Mouse (Mus musculus): ENCODE data around the gene Thoc6.

Thoc6 gene

DNA sequence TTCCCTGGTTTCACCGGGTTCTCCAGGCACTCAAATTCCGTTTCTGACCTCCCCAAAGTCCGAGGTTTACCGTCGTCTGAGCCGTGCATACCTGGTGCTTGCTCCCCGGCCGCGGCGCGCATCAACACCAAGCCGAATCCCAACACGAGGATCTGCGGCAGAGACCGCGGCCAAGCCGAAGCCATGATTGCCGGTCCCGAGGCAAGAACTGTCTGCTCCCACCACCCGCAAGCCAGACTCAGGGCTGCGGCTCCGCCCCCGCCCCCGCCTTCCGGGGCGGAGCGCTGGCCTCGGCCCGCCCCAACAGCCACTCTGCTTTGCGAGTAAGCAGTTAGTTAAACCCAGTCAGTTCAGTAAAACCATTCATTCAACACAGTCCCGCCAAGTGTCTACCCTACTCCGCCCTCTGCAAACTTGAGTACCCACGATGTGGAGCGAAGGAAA is 3.6 kb upstream of the Thoc6 start, which contains the start of gene Tnfrsf12a:
TSS of gene Tnfrsf12a (minus strand) at position 233 of the 444 bp plus-strand sequence.
- peak; percentile 82 for DNase-seq (ENCODE audit: low spot score)

DNA sequence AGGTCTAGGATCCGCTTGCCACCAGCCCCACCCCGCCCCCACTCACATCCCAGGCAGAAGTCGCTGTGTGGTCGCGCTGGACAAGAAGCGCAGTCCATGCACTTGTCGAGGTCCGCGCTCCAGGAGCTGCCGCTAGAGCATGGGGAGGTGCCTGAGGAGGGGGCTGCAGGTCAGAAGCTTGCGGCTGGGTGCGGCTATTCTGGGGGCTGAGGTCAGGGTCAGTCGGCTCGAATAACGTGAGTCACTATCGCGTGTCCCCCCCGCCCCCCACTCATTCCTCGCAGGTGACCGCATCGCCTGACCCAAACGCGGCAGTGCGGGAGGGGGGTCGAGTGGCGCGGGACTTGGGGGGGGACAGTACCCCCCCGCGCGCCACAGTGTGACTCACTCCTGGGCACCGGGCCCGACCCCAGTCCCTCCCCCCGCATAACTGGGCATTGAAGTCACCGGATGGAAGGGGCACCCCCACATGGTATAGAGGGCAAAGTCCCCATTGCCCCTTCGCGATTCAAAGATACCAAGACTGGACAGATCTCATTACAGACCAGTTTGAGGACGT is 2.9 kb upstream of the Thoc6 start:
- peak; percentile 80 for DNase-seq (ENCODE audit: low spot score)

- peak; percentile 75 for DNase-seq (ENCODE audit: low spot score)
Observed at GRCm38 (mm10) chr17:23675564-23676281, 2.0 kb upstream of the Thoc6 start.

DNA sequence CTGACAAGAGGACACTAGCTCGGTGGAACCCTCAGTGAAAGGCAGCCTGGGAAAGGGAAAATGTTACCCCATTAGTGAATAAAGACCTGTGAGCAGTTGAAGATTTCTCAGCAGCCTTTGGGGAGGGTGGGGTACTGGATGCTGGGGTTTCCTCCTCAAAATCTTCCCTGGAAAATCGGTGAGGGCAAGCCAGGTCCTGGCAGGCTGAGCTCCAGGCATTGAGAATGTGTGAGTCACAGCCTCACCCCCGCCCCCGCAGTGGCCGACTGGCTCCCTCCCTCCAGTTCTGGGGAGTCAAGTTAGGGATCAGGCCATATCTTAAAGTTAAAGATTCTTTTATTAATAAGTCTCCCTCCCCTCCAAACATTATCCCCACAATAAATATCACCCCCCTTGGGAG is 1.4 kb upstream of the Thoc6 start:
- DNase-seq (ENCODE audit: low spot score): peak; percentile 71

DNA sequence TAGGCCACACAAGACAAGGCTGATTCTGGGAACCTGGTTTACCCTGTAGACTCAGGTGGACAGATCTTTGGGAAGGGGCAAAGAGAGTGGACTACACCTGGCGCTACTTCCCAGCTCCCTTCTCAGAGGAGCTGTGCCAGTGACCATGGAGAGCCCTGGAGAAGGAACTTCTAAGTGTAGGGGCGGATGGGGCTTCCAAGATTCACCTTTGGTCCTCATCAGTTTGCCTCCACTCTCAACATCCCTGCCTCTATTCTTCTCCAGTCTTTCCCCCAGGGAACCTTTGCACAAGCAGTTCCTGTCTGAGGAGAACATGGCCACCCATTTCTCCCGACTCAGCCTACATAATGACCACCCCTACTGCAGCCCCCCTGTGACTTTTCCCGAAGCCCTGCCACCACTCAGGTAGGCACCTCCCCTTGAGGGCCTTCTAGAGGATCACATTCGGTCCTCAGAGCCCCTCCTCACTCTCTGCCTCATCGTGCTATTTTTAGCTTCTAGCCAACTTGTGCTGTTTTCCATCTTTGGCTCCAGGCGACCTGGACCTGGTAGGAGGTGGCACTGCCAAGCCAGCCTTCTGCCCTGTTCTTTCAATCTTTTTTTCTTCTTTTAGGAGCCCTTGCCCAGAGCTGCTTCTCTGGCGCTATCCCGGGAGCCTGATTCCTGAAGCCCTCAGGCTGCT is 730 bp upstream of the Thoc6 start:
- no peak for DNase-seq (ENCODE audit: low spot score)

DNA sequence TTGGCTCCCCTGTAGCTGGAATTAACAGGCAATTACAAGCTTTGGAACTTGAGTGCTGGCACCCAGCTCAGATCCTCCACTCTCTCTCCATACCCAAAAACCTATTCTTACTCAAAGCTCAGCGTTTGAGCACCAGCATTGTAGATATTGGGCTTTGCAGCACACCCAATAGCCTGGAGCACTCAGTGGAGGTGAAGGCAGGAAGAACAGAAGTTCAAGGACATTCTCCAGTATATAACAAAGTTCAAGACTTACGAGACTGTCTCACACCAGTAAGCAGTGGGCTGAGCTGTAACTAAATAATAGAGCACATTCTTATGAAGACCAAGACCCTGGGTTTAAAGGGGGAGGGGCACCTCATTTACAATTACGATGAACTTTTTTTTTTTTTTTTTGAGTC is 921 bp downstream of the Thoc6 start:
- DNase-seq (ENCODE audit: low spot score): no peak

DNA sequence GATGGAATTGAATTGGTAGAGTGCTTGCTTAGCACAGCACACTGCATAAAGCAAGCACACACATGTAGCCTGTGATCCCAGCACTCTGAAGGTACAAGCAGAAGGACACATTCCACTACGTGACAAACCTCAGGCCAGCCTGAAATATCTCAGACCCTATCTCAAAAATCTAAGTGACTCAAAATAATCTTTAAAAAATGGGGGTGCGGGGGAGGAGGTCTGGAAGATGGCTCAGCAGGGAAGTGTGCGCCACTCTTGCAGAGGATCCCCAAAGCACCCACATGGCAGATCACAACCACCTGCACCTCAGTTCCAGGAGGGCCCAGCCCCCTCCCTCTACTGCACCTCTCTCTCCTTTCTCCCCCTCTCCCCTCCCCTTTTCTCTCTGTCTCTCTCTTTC is 2.2 kb downstream of the Thoc6 start:
- no peak for DNase-seq (ENCODE audit: low spot score)

DNA sequence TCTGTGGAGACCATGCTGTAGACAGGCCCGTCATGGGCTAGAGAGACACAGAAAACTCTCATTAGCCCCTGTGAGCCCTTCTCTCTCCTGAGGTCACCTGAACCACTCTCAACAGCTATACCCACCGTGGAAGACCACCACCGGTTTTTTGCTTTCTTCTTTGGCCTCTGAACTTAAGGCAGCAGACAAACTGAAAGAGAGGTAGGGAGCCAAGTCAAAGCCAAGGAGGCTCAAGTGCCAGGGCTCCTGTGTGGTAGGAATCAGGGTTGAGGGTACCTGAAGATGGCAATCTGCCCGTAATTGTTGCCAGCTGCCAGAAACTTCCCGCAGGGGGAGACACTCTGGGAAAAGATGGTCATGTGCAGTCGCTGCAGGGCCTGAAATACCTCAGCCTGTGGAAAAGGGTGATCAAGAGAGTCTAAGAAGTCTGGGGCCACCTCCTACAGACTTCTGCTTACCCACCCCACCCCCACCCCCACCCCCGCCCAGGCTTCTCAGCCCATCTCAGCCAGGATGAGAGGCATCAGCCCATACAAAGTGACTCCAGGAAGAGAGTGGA is 3.1 kb downstream of the Thoc6 start:
- DNase-seq (ENCODE audit: low spot score): no peak

- no peak for DNase-seq (ENCODE audit: low spot score)
Observed at GRCm38 (mm10) chr17:23665511-23665910, 8.2 kb downstream of the Thoc6 start.

- DNase-seq (ENCODE audit: low spot score): no peak
Observed at GRCm38 (mm10) chr17:23664556-23665021, 9.1 kb downstream of the Thoc6 start.

DNA sequence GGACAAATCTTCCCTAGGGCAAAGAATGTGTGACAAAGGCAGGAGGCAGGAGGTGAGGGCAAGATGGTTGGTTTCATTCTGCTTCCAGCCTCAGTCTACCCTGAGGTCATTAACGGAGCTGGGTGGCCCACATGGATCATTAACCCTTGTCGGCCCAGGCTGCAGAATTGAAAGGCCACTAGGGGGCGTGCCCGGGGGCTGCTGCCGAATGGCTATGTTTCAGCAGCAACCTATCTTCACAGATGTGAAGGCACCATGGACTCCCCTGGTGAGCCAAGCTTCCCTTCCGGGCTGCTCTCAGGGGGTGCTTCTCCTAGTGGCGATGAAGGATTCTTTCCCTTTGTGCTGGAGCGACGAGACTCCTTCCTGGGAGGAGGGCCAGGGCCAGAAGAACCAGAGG is 12.2 kb downstream of the Thoc6 start:
- DNase-seq (ENCODE audit: low spot score): no peak

DNA sequence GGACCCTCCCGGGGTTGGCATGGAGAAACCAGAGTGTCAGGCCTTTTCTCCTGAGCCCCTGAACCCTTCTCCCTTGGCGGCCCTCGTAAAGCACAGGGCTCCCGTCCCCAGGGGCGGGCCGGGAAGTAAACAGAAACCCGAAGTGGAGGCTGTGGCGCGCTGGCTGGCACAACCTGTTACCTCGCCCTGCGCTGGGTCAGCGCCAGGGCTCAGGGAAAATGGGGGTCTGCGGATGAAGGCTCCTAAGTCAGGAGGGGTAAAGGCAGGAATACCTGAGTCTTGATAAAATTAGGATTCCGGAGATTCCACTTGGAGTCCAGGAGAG is 12.8 kb downstream of the Thoc6 start:
- DNase-seq (ENCODE audit: low spot score): no peak

DNA sequence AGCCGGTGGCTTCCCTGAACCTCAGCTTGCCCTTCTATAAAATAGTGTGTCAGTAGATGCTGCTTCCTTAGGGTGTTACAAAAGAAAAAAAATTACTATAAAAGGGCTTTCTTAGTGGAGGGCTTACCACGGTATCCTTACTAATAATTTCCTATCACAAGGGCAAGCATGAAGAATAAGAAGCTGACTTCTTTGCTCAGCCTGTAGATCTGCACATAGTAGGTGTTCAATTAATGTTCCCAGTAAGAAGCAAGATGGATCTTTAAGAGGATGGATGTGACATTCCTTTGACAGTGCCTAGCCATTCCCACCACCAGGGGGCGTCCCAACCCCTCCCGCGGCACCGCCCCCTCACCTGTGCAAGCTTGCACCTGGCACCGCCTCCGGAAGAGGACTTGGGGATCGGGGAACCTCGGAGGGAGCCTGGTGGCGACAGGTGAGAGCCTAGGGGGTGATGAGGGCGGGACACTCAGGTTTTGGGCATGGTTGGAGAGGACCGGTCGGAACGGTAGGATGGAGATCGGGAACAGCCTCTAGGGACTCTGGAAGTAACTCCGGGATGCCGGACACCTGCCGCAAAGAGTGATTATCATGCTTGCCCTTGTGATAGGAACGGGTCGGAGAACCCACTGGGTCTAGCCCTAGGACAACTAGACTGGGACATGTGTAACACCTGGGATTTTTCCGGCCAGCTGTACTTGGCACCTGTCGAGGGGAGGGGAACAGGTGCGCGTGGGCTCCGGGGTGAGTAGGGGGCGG is 13.4 kb downstream of the Thoc6 start, which contains the start of gene Bicdl2:
TSS of gene Bicdl2 (plus strand) at position 390 of the 759 bp plus-strand sequence.
- peak; percentile 86 for DNase-seq (ENCODE audit: low spot score)

GRCm38 (mm10) chr17:23658450-23658849 is 15.2 kb downstream of the Thoc6 start:
- DNase-seq (ENCODE audit: low spot score): no peak

GRCm38 (mm10) chr17:23654410-23654809 is 19.3 kb downstream of the Thoc6 start:
- no peak for DNase-seq (ENCODE audit: low spot score)

DNA sequence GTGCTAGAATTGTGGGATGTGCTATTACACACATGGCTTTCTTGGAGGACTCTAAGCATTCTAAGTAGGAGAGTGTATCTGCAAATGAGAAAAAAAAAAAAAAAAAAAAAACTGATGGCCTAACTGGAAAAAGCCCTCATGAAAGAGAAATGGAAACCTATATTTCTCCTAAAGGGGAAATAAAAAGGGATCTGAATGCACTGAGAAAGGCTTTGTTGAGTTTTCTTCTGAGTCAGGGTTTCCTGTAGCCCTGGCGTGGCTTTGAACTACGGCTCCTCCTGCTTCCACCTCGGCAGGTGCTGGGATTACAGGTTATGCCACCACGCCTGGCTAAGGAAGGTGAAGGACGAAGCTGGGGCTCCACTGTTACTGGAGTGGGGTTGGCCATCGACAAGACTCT is 19.7 kb downstream of the Thoc6 start:
- DNase-seq (ENCODE audit: low spot score): no peak

GRCm38 (mm10) chr17:23653324-23653723 is 20.4 kb downstream of the Thoc6 start:
- DNase-seq (ENCODE audit: low spot score): no peak

GRCm38 (mm10) chr17:23651363-23651762 is 22.3 kb downstream of the Thoc6 start:
- DNase-seq (ENCODE audit: low spot score): no peak

- DNase-seq (ENCODE audit: low spot score): no peak
Observed at GRCm38 (mm10) chr17:23645894-23646293, 27.8 kb downstream of the Thoc6 start.

DNA sequence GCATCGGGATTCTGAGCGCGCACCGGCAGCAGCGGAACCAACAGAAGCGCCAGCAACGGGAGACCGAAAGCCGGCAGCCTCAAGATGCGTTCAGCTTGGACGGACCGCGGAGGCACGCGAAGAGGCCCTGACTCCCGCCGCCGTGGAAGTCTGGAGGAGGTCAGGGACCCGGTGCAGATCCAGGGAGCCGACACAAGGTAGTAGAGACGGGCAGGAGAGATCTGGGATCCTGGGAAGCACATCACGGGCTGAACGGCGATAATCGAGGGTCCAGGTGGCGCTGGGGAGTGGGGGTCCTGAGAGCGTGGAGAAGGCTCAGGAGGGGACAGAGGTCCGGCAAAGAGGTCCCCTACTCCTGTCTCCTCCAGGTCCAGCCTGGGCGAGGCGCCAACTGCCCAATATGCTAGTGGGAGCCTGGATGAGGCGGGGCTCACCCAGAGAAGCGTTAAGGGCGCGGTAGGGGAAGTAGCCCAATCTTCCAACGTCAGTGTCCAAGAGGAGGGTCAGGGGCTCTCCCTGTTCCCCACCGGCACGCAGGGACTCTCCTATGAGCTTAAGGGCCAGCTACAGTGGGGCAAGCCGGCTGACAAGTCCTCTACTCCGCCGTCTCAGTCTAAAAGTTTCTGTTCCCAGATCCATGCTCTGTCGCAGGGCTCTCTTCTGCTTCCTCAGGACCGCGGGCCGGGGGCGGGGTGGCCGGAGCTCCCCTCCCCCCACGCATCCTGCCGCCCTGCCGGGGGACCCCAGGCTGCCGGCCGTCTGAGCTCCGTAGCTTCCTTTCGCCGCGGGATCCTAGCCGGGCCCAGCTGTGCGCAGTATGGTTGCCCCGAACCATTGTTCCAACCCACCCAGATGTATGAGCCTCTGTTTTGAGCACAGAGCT is 28.8 kb downstream of the Thoc6 start, which contains the start of gene Mmp25:
TSS of gene Mmp25 (minus strand) at position 665 of the 883 bp plus-strand sequence.
- no peak for DNase-seq (ENCODE audit: low spot score)

GRCm38 (mm10) chr17:23631241-23631640 is 42.4 kb downstream of the Thoc6 start:
- no peak for DNase-seq (ENCODE audit: low spot score)
